Mouse (Mus musculus): ENCODE measurements around the gene Atp5j.

GRCm38 (mm10) chr16:84814511-84814910, 20.9 kb downstream of the Atp5j start:
- TF ChIP-seq POLR2A (IDR thresholded peaks at IDR 0.05; ENCODE audit: low read depth, low read length) (no peak), CTCF (IDR thresholded peaks at IDR 0.05; ENCODE audit: extremely low read depth, insufficient read depth, insufficient read length, insufficient replicate concordance) (no peak)

Measured in spleen, adult 2 months (tissue).